Mouse (Mus musculus): ENCODE results near the gene Ncbp1. TPM values are rescaled to one million over a fixed set of nuclear protein-coding genes. Genes with fewer than 3 reads are reported as not detected.
A peak's percentile ranks its signal among the peaks of the same experiment; 100 is the strongest.

Ncbp1 gene
- polyA plus RNA-seq, 1 experiment = 99.6 TPM

DNA sequence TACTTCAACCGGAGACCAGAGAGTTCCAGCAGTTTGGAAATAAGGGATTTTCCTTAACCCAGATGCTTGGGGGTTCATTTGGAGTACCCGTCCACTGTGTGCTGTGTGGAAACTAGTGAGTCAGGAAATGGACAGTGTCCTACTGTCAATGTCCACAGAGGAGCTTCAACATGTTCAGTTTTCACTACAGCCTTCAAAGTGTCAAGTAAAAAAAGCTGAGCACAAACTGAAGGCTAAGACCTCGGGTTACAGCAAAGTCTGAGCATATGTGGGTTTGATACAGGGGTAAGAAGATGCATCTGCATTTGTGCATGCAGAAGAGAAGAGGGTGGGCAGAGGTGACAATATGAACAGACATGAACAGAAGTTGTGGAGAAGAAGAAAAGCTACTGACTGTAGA is 17.6 kb upstream of the Ncbp1 start:
- H3K36me3 ChIP-seq (ENCODE audit: control insufficient read depth, insufficient read depth, low read length, poor library complexity, severe bottlenecking) = peaks cover 19% of the 10 kb centered on the region
- TF ChIP-seq CTCF (IDR thresholded peaks at IDR 0.05; ENCODE audit: low read depth, low read length) = no peak
- no peaks in the 10 kb centered on the region for H3K9me3 ChIP-seq (replicated peaks; ENCODE audit: control insufficient read depth, insufficient read depth, low read length, poor library complexity, severe bottlenecking)

DNA sequence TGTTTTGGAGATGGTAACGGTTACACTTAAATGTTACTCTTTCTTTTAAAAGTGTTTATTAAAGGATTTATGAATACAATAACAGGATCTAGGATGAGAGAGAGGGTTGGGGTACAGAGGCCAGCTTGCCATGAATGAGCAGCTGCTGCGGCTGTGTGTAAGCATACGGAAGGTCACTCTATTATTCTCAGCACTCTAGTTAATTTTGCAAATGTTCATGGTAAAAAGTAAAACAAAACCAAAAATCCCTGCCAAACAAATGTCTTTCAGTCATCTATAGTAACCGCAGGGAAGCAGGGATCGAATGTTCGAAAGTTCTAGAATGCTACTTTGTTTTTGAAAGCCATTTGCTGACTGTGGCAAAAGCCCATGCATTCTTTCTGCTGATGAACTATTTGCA is 15.1 kb upstream of the Ncbp1 start:
- Histone ChIP-seq H3K27me3 (ENCODE audit: control insufficient read depth, insufficient read depth, low read length, poor library complexity, severe bottlenecking) (no peaks in the 10 kb centered on the region), H3K9ac (ENCODE audit: low read depth, poor library complexity, severe bottlenecking) (no peak overlapping the region), H3K36me3 (ENCODE audit: control insufficient read depth, insufficient read depth, low read length, poor library complexity, severe bottlenecking) (peaks cover 18% of the 10 kb centered on the region), H3K4me1 (ENCODE audit: control insufficient read depth, insufficient read depth, low read length) (no peaks in the 10 kb centered on the region), H3K4me3 (ENCODE audit: low read depth, low read length) (no peak overlapping the region), H3K9me3 (replicated peaks; ENCODE audit: control insufficient read depth, insufficient read depth, low read length, poor library complexity, severe bottlenecking) (no peaks in the 10 kb centered on the region), H3K27ac (ENCODE audit: insufficient read depth, low read length) (no peak overlapping the region)
- TF ChIP-seq CTCF (IDR thresholded peaks at IDR 0.05; ENCODE audit: low read depth, low read length) = no peak
- TF ChIP-seq EP300 (IDR thresholded peaks at IDR 0.05; ENCODE audit: insufficient read depth, low read depth, low read length) = no peak
- TF ChIP-seq POLR2A (IDR thresholded peaks at IDR 0.05; ENCODE audit: insufficient read depth, low read length) = no peak

More for the DNA sequence above, 17.6 kb upstream of the Ncbp1 start:
- Histone ChIP-seq H3K9ac (ENCODE audit: low read depth, poor library complexity, severe bottlenecking) (no peak overlapping the region), H3K4me1 (ENCODE audit: control insufficient read depth, insufficient read depth, low read length) (no peaks in the 10 kb centered on the region), H3K4me3 (ENCODE audit: low read depth, low read length) (no peak overlapping the region), H3K27ac (ENCODE audit: insufficient read depth, low read length) (no peak overlapping the region), H3K27me3 (ENCODE audit: control insufficient read depth, insufficient read depth, low read length, poor library complexity, severe bottlenecking) (no peaks in the 10 kb centered on the region)

GRCm38 (mm10) chr4:46126541-46126940 is 11.9 kb upstream of the Ncbp1 start:
- Histone ChIP-seq H3K4me3 (ENCODE audit: low read depth, low read length) (no peak overlapping the region), H3K9me3 (replicated peaks; ENCODE audit: control insufficient read depth, insufficient read depth, low read length, poor library complexity, severe bottlenecking) (no peaks in the 10 kb centered on the region), H3K27me3 (ENCODE audit: control insufficient read depth, insufficient read depth, low read length, poor library complexity, severe bottlenecking) (no peaks in the 10 kb centered on the region), H3K4me1 (ENCODE audit: control insufficient read depth, insufficient read depth, low read length) (no peaks in the 10 kb centered on the region), H3K36me3 (ENCODE audit: control insufficient read depth, insufficient read depth, low read length, poor library complexity, severe bottlenecking) (peaks cover 25% of the 10 kb centered on the region), H3K27ac (ENCODE audit: insufficient read depth, low read length) (no peak overlapping the region), H3K9ac (ENCODE audit: low read depth, poor library complexity, severe bottlenecking) (no peak overlapping the region)
- TF ChIP-seq POLR2A (IDR thresholded peaks at IDR 0.05; ENCODE audit: insufficient read depth, low read length) (no peak), CTCF (IDR thresholded peaks at IDR 0.05; ENCODE audit: low read depth, low read length) (peak; percentile 94), EP300 (IDR thresholded peaks at IDR 0.05; ENCODE audit: insufficient read depth, low read depth, low read length) (no peak)

- Histone ChIP-seq H3K4me3 (ENCODE audit: low read depth, low read length) (no peak overlapping the region), H3K9me3 (replicated peaks; ENCODE audit: control insufficient read depth, insufficient read depth, low read length, poor library complexity, severe bottlenecking) (no peaks in the 10 kb centered on the region), H3K4me1 (ENCODE audit: control insufficient read depth, insufficient read depth, low read length) (no peaks in the 10 kb centered on the region), H3K27ac (ENCODE audit: insufficient read depth, low read length) (no peak overlapping the region), H3K27me3 (ENCODE audit: control insufficient read depth, insufficient read depth, low read length, poor library complexity, severe bottlenecking) (no peaks in the 10 kb centered on the region), H3K36me3 (ENCODE audit: control insufficient read depth, insufficient read depth, low read length, poor library complexity, severe bottlenecking) (peaks cover 30% of the 10 kb centered on the region), H3K9ac (ENCODE audit: low read depth, poor library complexity, severe bottlenecking) (no peak overlapping the region)
- TF ChIP-seq POLR2A (IDR thresholded peaks at IDR 0.05; ENCODE audit: insufficient read depth, low read length) = no peak
Observed at GRCm38 (mm10) chr4:46129311-46130004, 9.0 kb upstream of the Ncbp1 start.

- no peaks in the 10 kb centered on the region for H3K4me1 ChIP-seq (ENCODE audit: control insufficient read depth, insufficient read depth, low read length)
- H3K9me3 ChIP-seq (replicated peaks; ENCODE audit: control insufficient read depth, insufficient read depth, low read length, poor library complexity, severe bottlenecking) = no peaks in the 10 kb centered on the region
- no peak overlapping the region for H3K4me3 ChIP-seq (ENCODE audit: low read depth, low read length)
- peaks cover 32% of the 10 kb centered on the region for H3K36me3 ChIP-seq (ENCODE audit: control insufficient read depth, insufficient read depth, low read length, poor library complexity, severe bottlenecking)
- no peak overlapping the region for H3K27ac ChIP-seq (ENCODE audit: insufficient read depth, low read length)
- TF ChIP-seq POLR2A (IDR thresholded peaks at IDR 0.05; ENCODE audit: insufficient read depth, low read length) (no peak), CTCF (IDR thresholded peaks at IDR 0.05; ENCODE audit: low read depth, low read length) (peak; percentile 51)
- no peak overlapping the region for H3K9ac ChIP-seq (ENCODE audit: low read depth, poor library complexity, severe bottlenecking)
- H3K27me3 ChIP-seq (ENCODE audit: control insufficient read depth, insufficient read depth, low read length, poor library complexity, severe bottlenecking) = no peaks in the 10 kb centered on the region
Observed at GRCm38 (mm10) chr4:46130221-46130620, 8.2 kb upstream of the Ncbp1 start.

- Histone ChIP-seq H3K36me3 (ENCODE audit: control insufficient read depth, insufficient read depth, low read length, poor library complexity, severe bottlenecking) (peaks cover 33% of the 10 kb centered on the region), H3K9ac (ENCODE audit: low read depth, poor library complexity, severe bottlenecking) (no peak overlapping the region)
Observed at GRCm38 (mm10) chr4:46131791-46132190, 6.6 kb upstream of the Ncbp1 start.

More at GRCm38 (mm10) chr4:46131791-46132190, 6.6 kb upstream of the Ncbp1 start:
- H3K9me3 ChIP-seq (replicated peaks; ENCODE audit: control insufficient read depth, insufficient read depth, low read length, poor library complexity, severe bottlenecking) = no peaks in the 10 kb centered on the region
- H3K27me3 ChIP-seq (ENCODE audit: control insufficient read depth, insufficient read depth, low read length, poor library complexity, severe bottlenecking) = no peaks in the 10 kb centered on the region
- H3K4me3 ChIP-seq (ENCODE audit: low read depth, low read length) = no peak overlapping the region
- no peaks in the 10 kb centered on the region for H3K4me1 ChIP-seq (ENCODE audit: control insufficient read depth, insufficient read depth, low read length)
- no peak for TF ChIP-seq POLR2A (IDR thresholded peaks at IDR 0.05; ENCODE audit: insufficient read depth, low read length)
- TF ChIP-seq CTCF (IDR thresholded peaks at IDR 0.05; ENCODE audit: low read depth, low read length) = no peak
- TF ChIP-seq EP300 (IDR thresholded peaks at IDR 0.05; ENCODE audit: insufficient read depth, low read depth, low read length) = no peak
- no peak overlapping the region for H3K27ac ChIP-seq (ENCODE audit: insufficient read depth, low read length)
